ENCODE assay signal across 17 mouse cellular contexts in the genomic region with DNA sequence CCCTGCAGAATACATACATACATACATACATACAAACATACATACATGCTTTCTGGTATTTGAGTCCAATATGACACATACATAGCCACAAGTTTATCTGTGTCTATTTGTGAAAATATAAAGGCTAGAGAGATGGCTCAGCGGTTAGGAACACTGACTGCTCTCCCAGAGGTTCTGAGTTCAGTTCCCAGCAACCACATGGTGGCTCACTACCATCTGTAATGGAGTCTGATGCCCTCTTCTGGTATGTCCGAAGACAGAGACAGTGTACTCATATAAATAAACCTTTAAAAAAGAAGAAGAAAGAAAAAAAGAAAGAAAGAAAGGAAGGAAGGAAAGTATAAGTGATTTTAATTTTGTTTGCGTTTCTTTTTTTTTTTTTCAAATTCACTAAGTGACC. TPM values are rescaled to one million over a fixed set of nuclear protein-coding genes. Genes with fewer than 3 reads are reported as not detected.
A peak's percentile ranks its signal among the peaks of the same experiment; 100 is the strongest.
DNase-seq lines count a peak whose midpoint lies in the region; ATAC-seq and TF ChIP-seq lines count a peak whose summit lies in the region.
"Had no signal": no experiment of that assay in that cellular context is flagged by ENCODE, and none has a peak within 500 bp of the region (broad histone marks: within the 10 kb centered on the region; RNA-seq: fewer than 3 reads in every experiment).

No protein-coding gene starts in this region.

- ATAC-seq in heart, embryonic 14.5 days (ENCODE audit: insufficient number of reproducible peaks, insufficient read depth, low FRiP score, low read depth): no peak

- no peak overlapping the region for H3K27ac ChIP-seq in gastrocnemius, adult 2 months
- H3K27ac ChIP-seq in heart, embryonic 14.5 days (replicated peaks in 1 of 2; ENCODE audit: control insufficient read depth in 1 of 2, insufficient read depth in 1 of 2, low read depth in 2 of 2, low read length in 2 of 2): no peak overlapping the region
- H3K27ac ChIP-seq in left cerebral cortex, adult 2 months: peak overlapping the region; percentile 72
- H3K27ac ChIP-seq in midbrain, embryonic 10.5 days (replicated peaks): no peak overlapping the region
- H3K27ac ChIP-seq: embryonic facial prominence, embryonic 10.5 days; embryonic facial prominence, embryonic 13.5 days; forebrain, embryonic 12.5 days; heart, embryonic 15.5 days; hindbrain, embryonic 10.5 days; hindbrain, embryonic 13.5 days; intestine, embryonic 15.5 days had no signal

- H3K36me3 ChIP-seq in heart, embryonic 14.5 days (ENCODE audit: control insufficient read depth, insufficient read depth, low read length): no peaks in the 10 kb centered on the region
- H3K36me3 ChIP-seq in midbrain, embryonic 10.5 days: no peaks in the 10 kb centered on the region
- H3K36me3 ChIP-seq: embryonic facial prominence, embryonic 10.5 days; embryonic facial prominence, embryonic 13.5 days; forebrain, embryonic 12.5 days; heart, embryonic 15.5 days; hindbrain, embryonic 10.5 days; hindbrain, embryonic 13.5 days; intestine, embryonic 15.5 days had no signal

- no peak overlapping the region for H3K9ac ChIP-seq in heart, embryonic 14.5 days (ENCODE audit: low read length)
- H3K9ac ChIP-seq: forebrain, postnatal 0 days; heart, embryonic 15.5 days; hindbrain, embryonic 13.5 days had no signal

- TF ChIP-seq CTCF in gastrocnemius, adult 2 months (IDR thresholded peaks at IDR 0.05): no peak
- no peak for TF ChIP-seq CTCF in left cerebral cortex, adult 2 months (IDR thresholded peaks at IDR 0.05)

- H3K4me3 ChIP-seq in gastrocnemius, adult 2 months: peak overlapping the region; percentile 29
- H3K4me3 ChIP-seq in heart, embryonic 14.5 days (ENCODE audit: control insufficient read depth in 1 of 2, insufficient read depth in 1 of 2, low read depth in 1 of 2, low read length in 2 of 2): no peak overlapping the region
- H3K4me3 ChIP-seq in left cerebral cortex, adult 2 months: no peak overlapping the region
- no peak overlapping the region for H3K4me3 ChIP-seq in midbrain, embryonic 10.5 days
- H3K4me3 ChIP-seq: erythroblast, embryonic 14.5 days; hindbrain, embryonic 13.5 days; intestine, embryonic 15.5 days had no signal

- H3K4me2 ChIP-seq in heart, embryonic 14.5 days (ENCODE audit: low read length): peak overlapping the region; percentile 63; the same call in 1 of the 2 replicates

- H3K4me1 ChIP-seq in heart, embryonic 14.5 days (ENCODE audit: control insufficient read depth in 2 of 2, insufficient read depth in 2 of 2, low read length in 2 of 2): peaks cover 5% of the 10 kb centered on the region in 2 experiments; a peak in 3 of 4 replicates
- H3K4me1 ChIP-seq in midbrain, embryonic 10.5 days: peaks cover 5% of the 10 kb centered on the region; the same call in 1 of the 2 replicates
- H3K4me1 ChIP-seq: intestine, embryonic 15.5 days had no signal

- intact Hi-C loops in gastrocnemius, adult 2 months (cut with DNase I): no loop called here
- intact Hi-C loops in gastrocnemius, postnatal 14 days (cut with DNase I; ENCODE audit: low total_unique reads): loop anchor here (10.0 kb wide), 1 partner anchor 79 kb away; no protein-coding TSS in a partner anchor
- intact Hi-C loops in heart, postnatal 10 days (cut with DNase I): loop anchor here (2.0 to 5.0 kb wide), 3 partner anchors 33 to 235 kb away; no protein-coding TSS in a partner anchor
- intact Hi-C loops in left cerebral cortex, adult 2 months (cut with DNase I): loop anchor here (1.0 to 5.0 kb wide), 2 partner anchors 97 to 631 kb away; no protein-coding TSS in a partner anchor
- intact Hi-C loops in left cerebral cortex, postnatal 25 days (cut with DNase I): loop anchor here (1.0 to 2.0 kb wide), 2 partner anchors 33 to 97 kb away; no protein-coding TSS in a partner anchor

- 57% methylated on average over 3 of the region's 3 CpGs for WGBS in heart, embryonic 14.5 days
- 63% methylated on average over 3 of the region's 3 CpGs for WGBS in midbrain, embryonic 10.5 days

- DNase-seq in gastrocnemius, adult 2 months: no peak
- no peak for DNase-seq in gastrocnemius, postnatal 14 days
- DNase-seq in heart, postnatal 10 days: no peak
- DNase-seq in left cerebral cortex, adult 2 months (ENCODE audit: extremely low spot score in 1 of 2, low spot score in 2 of 2): no peak
- DNase-seq in left cerebral cortex, postnatal 25 days (ENCODE audit: low spot score in 2 of 2): no peak
- DNase-seq in A20 (ENCODE audit: low read depth, low spot score): peak; percentile 28
- DNase-seq in midbrain, embryonic 10.5 days (ENCODE audit: low spot score): no peak

- H3K9me3 ChIP-seq in heart, embryonic 14.5 days (ENCODE audit: control insufficient read depth, low read length): no peaks in the 10 kb centered on the region
- H3K9me3 ChIP-seq in midbrain, embryonic 10.5 days (replicated peaks): no peaks in the 10 kb centered on the region
- H3K9me3 ChIP-seq: embryonic facial prominence, embryonic 10.5 days; embryonic facial prominence, embryonic 13.5 days; forebrain, embryonic 12.5 days; heart, embryonic 15.5 days; hindbrain, embryonic 10.5 days; hindbrain, embryonic 13.5 days; intestine, embryonic 15.5 days had no signal

- no peaks in the 10 kb centered on the region for H3K27me3 ChIP-seq in heart, embryonic 14.5 days (ENCODE audit: control insufficient read depth, insufficient read depth, low read length)
- H3K27me3 ChIP-seq in midbrain, embryonic 10.5 days (ENCODE audit: low read depth, poor library complexity, severe bottlenecking): no peaks in the 10 kb centered on the region
- H3K27me3 ChIP-seq: embryonic facial prominence, embryonic 13.5 days; forebrain, embryonic 12.5 days; heart, embryonic 15.5 days; hindbrain, embryonic 13.5 days; intestine, embryonic 15.5 days had no signal

RNA-seq across cellular contexts. Expression of a gene that starts 24.5 kb away (rescaled TPM):
- 1 to 10 TPM; 1.5 to 3.0 TPM for total RNA-seq in gastrocnemius, adult 2 months (2021)
- total RNA-seq in gastrocnemius, postnatal 14 days (2021): 1 to 10 TPM; 5.4 to 6.3 TPM
- polyA plus RNA-seq in heart, embryonic 14.5 days (2014; fragmentation: Nextera tagmentation; extraction: Ambion mirVana): 3.5 and 3.9 TPM in 2 replicates
- total RNA-seq in heart, postnatal 10 days (2021): 1 to 10 TPM; 3.4 to 3.6 TPM
- total RNA-seq in left cerebral cortex, adult 2 months (2021): 10 to 100 TPM; 22.4 to 26.6 TPM
- total RNA-seq in left cerebral cortex, postnatal 25 days (2021): 10 to 100 TPM; 14.6 to 22.7 TPM
- polyA plus RNA-seq in midbrain, embryonic 10.5 days (2016; fragmentation: Nextera tagmentation; extraction: Ambion mirVana): 2.2 and 2.3 TPM in 2 replicates
- polyA plus RNA-seq: erythroblast, embryonic 14.5 days had no signal

RNA-seq across cellular contexts. Expression of a gene that starts 30.0 kb away (rescaled TPM):
- total RNA-seq in gastrocnemius, adult 2 months (2021): 10 to 100 TPM; 23.0 to 25.5 TPM
- 10 to 100 TPM; 18.5 to 21.3 TPM for total RNA-seq in gastrocnemius, postnatal 14 days (2021)
- 35.2 and 40.2 TPM in 2 replicates for polyA plus RNA-seq in heart, embryonic 14.5 days (2014; fragmentation: Nextera tagmentation; extraction: Ambion mirVana)
- total RNA-seq in heart, postnatal 10 days (2021): 10 to 100 TPM; 30.1 to 38.4 TPM
- 10 to 100 TPM; 45.1 to 47.4 TPM for total RNA-seq in left cerebral cortex, adult 2 months (2021)
- 10 to 100 TPM; 43.0 to 45.2 TPM for total RNA-seq in left cerebral cortex, postnatal 25 days (2021)
- polyA plus RNA-seq in midbrain, embryonic 10.5 days (2016; fragmentation: Nextera tagmentation; extraction: Ambion mirVana): 25.6 and 27.2 TPM in 2 replicates

RNA-seq across cellular contexts. Expression of a gene that starts 36.3 kb away (rescaled TPM):
- total RNA-seq in gastrocnemius, adult 2 months (2021): 10 to 100 TPM; 14.2 to 17.4 TPM
- 10 to 100 TPM; 16.2 to 18.8 TPM for total RNA-seq in gastrocnemius, postnatal 14 days (2021)
- 77.4 and 81.7 TPM in 2 replicates for polyA plus RNA-seq in heart, embryonic 14.5 days (2014; fragmentation: Nextera tagmentation; extraction: Ambion mirVana)
- total RNA-seq in heart, postnatal 10 days (2021): 10 to 100 TPM; 31.2 to 32.5 TPM
- total RNA-seq in left cerebral cortex, adult 2 months (2021): 10 to 100 TPM; 42.7 to 50.2 TPM
- 10 to 100 TPM; 50.0 to 55.6 TPM for total RNA-seq in left cerebral cortex, postnatal 25 days (2021)
- 288 and 307 TPM in 2 replicates for polyA plus RNA-seq in midbrain, embryonic 10.5 days (2016; fragmentation: Nextera tagmentation; extraction: Ambion mirVana)

RNA-seq across cellular contexts. Expression of a gene that starts 42.9 kb away (rescaled TPM):
- 10 to 100 TPM; 31.5 to 43.1 TPM for total RNA-seq in gastrocnemius, adult 2 months (2021)
- 10 to 100 TPM; 24.4 to 26.3 TPM for total RNA-seq in gastrocnemius, postnatal 14 days (2021)
- polyA plus RNA-seq in heart, embryonic 14.5 days (2014; fragmentation: Nextera tagmentation; extraction: Ambion mirVana): 44.4 and 44.9 TPM in 2 replicates
- 10 to 100 TPM; 24.2 to 25.0 TPM for total RNA-seq in heart, postnatal 10 days (2021)
- 10 to 100 TPM; 16.6 to 21.0 TPM for total RNA-seq in left cerebral cortex, adult 2 months (2021)
- 10 to 100 TPM; 19.9 to 20.8 TPM for total RNA-seq in left cerebral cortex, postnatal 25 days (2021)
- polyA plus RNA-seq in midbrain, embryonic 10.5 days (2016; fragmentation: Nextera tagmentation; extraction: Ambion mirVana): 35.7 and 43.3 TPM in 2 replicates
